Mouse (Mus musculus): ENCODE measurements around the gene Med8.

DNA sequence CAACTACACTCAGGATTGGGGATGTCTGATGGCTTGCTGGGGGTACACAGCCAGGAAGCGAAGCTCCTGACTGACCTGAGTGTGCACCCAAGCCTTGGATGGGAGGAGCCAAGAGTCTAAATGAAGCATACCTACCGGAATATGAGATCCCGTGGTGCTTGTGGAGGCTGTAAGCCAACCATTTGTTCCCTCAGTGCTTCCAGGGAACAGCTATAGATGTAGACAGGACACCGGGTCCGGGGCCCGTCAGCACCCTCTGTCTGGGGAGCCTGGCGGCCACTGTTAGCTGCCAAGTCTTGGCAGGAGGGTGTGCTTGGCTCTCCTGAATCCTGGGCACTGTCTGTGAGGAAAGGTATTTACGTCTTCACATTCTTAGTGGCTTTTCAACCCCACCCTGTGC, 21.8 kb upstream of the Med8 start:
- TF ChIP-seq MYOD1 (IDR thresholded peaks at IDR 0.05; ENCODE audit: control insufficient read depth, insufficient read length, low read depth) = no peak
- no peak for TF ChIP-seq CTCF (IDR thresholded peaks at IDR 0.05; ENCODE audit: control insufficient read depth, insufficient read depth, insufficient read length)
- TF ChIP-seq USF1 (IDR thresholded peaks at IDR 0.05; ENCODE audit: low read depth) = no peak
